Mouse (Mus musculus): Measurements from ENCODE around the gene Hsp90ab1. TPM values are rescaled to one million over a fixed set of nuclear protein-coding genes. Genes with fewer than 3 reads are reported as not detected.

The Hsp90ab1 gene
- polyA plus RNA-seq, 1 experiment from 2014 or later, result 1,233 TPM

DNA sequence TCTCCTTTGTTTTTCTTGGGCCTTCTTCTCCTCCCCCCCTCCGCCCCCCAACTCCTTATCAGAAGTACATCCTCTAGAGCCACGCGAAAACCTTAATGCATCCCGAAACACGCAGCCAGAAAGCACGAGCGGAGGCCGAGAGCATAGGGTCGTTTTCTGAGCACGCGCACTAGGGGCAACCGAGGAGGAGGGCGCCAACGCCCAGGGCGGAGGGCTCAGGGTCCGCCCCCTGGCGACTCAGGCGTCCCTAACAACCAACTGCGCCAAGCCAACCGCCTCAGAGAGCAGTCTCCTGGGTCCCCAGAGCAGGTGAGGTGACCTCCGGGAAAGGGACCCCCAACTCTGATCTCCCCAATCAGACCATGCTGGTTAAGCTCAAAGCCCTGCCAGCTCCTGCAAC, 49.8 kb downstream of the Hsp90ab1 start, which contains the start of gene Tcte1:
Tcte1 (plus strand) TSS at position 172 of the 400 bp plus-strand sequence.
- Histone ChIP-seq H3K4me1 (ENCODE audit: control insufficient read depth in 2 of 2, insufficient read depth in 2 of 2, low read length in 2 of 2) (peaks cover 18 to 31% of the 10 kb centered on the region in 2 experiments), H3K9me3 (ENCODE audit: control insufficient read depth, low read length) (no peaks in the 10 kb centered on the region), H3K4me3 (ENCODE audit: control insufficient read depth in 1 of 2, insufficient read depth in 1 of 2, low read depth in 1 of 2, low read length in 2 of 2) (peak within 1 kb of the TSS; percentile 45 to 48), H3K36me3 (ENCODE audit: control insufficient read depth, insufficient read depth, low read length) (peaks cover 21% of the 10 kb centered on the region), H3K27me3 (ENCODE audit: control insufficient read depth, insufficient read depth, low read length) (peaks cover 18% of the 10 kb centered on the region), H3K27ac (replicated peaks in 1 of 2; ENCODE audit: control insufficient read depth in 1 of 2, insufficient read depth in 1 of 2, low read depth in 2 of 2, low read length in 2 of 2) (no peak within 1 kb of the TSS), H3K9ac (ENCODE audit: low read length) (peak within 1 kb of the TSS; percentile 71), H3K4me2 (ENCODE audit: low read length) (peak within 1 kb of the TSS; percentile 86)
- under 1% methylated on average over 21 of the region's 21 CpGs for WGBS
- no peak for ATAC-seq (ENCODE audit: insufficient number of reproducible peaks, insufficient read depth, low FRiP score, low read depth)

- no peak for ATAC-seq (ENCODE audit: insufficient number of reproducible peaks, insufficient read depth, low FRiP score, low read depth)
- no peak overlapping the region for H3K4me3 ChIP-seq (ENCODE audit: control insufficient read depth in 1 of 2, insufficient read depth in 1 of 2, low read depth in 1 of 2, low read length in 2 of 2)
- no peak overlapping the region for H3K4me2 ChIP-seq (ENCODE audit: low read length)
- H3K36me3 ChIP-seq (ENCODE audit: control insufficient read depth, insufficient read depth, low read length), result peaks cover 43% of the 10 kb centered on the region
- no peak overlapping the region for H3K27ac ChIP-seq (replicated peaks in 1 of 2; ENCODE audit: control insufficient read depth in 1 of 2, insufficient read depth in 1 of 2, low read depth in 2 of 2, low read length in 2 of 2)
- WGBS, result 69% methylated on average over 11 of the region's 11 CpGs
- H3K4me1 ChIP-seq (ENCODE audit: control insufficient read depth in 2 of 2, insufficient read depth in 2 of 2, low read length in 2 of 2), result peaks cover 20 to 27% of the 10 kb centered on the region in 2 experiments
- H3K27me3 ChIP-seq (ENCODE audit: control insufficient read depth, insufficient read depth, low read length), result peaks cover 12% of the 10 kb centered on the region
- H3K9me3 ChIP-seq (ENCODE audit: control insufficient read depth, low read length), result no peaks in the 10 kb centered on the region
- H3K9ac ChIP-seq (ENCODE audit: low read length), result no peak overlapping the region
Measured at GRCm38 (mm10) chr17:45520136-45520535, 52.9 kb downstream of the Hsp90ab1 start.

DNA sequence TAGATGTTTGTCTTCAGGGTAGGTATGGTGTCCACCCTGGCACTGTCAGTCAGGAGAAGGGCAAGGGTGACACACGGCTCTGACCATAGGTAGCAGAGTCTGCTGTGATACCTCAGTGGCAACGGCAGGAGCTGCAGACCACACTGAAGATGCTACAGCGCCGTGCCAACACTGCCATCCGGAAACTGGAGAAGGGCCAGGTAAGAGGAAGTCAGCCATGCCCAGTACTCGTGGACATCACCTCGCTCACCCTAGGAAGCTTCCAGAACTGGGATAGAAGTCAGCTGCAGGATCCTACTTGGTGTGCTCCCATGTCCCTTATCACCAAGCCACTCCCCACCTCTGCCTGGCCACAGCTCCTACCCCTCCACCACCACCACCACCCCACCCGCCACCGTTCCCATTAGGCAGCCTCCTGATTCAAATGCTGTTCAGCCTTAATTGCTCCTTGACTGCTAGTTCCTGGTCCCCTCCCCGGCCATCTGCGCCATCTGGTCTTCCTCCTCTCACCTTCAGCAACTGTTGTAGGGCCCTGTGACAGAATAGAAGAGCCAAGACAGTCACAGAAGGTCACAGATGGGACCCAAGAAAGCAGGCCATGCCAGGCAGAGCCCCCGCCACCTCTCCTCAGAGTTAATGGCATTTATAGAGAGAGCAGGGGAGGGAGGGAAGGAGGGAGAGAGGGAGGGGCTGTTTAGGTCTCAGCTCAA, 54.1 kb downstream of the Hsp90ab1 start:
- no peaks in the 10 kb centered on the region for H3K9me3 ChIP-seq (ENCODE audit: control insufficient read depth, low read length)
- peaks cover under 1% of the 10 kb centered on the region; the same call in 1 of the 2 replicates for H3K27me3 ChIP-seq (ENCODE audit: control insufficient read depth, insufficient read depth, low read length)
- no peak for ATAC-seq (ENCODE audit: insufficient number of reproducible peaks, insufficient read depth, low FRiP score, low read depth)
- no peak overlapping the region for H3K4me2 ChIP-seq (ENCODE audit: low read length)
- H3K9ac ChIP-seq (ENCODE audit: low read length), result no peak overlapping the region
- no peak overlapping the region for H3K4me3 ChIP-seq (ENCODE audit: control insufficient read depth in 1 of 2, insufficient read depth in 1 of 2, low read depth in 1 of 2, low read length in 2 of 2)
- peaks cover 20 to 27% of the 10 kb centered on the region in 2 experiments for H3K4me1 ChIP-seq (ENCODE audit: control insufficient read depth in 2 of 2, insufficient read depth in 2 of 2, low read length in 2 of 2)
- WGBS, result 81% methylated on average over 11 of the region's 12 CpGs
- peaks cover 43% of the 10 kb centered on the region for H3K36me3 ChIP-seq (ENCODE audit: control insufficient read depth, insufficient read depth, low read length)
- no peak overlapping the region for H3K27ac ChIP-seq (replicated peaks in 1 of 2; ENCODE audit: control insufficient read depth in 1 of 2, insufficient read depth in 1 of 2, low read depth in 2 of 2, low read length in 2 of 2)

Other genes with a start within 250 kb of the Hsp90ab1 start
- 50.7 and 52.5 TPM in 2 replicates for gene Cdc5l, start 139.5 kb downstream of the Hsp90ab1 start, polyA plus RNA-seq (2014; fragmentation: Nextera tagmentation; extraction: Ambion mirVana)
- 1.8 TPM in 2 replicates for gene Spats1, start 97.9 kb downstream of the Hsp90ab1 start, polyA plus RNA-seq (2014; fragmentation: Nextera tagmentation; extraction: Ambion mirVana)
- gene Aars2, start 66.4 kb downstream of the Hsp90ab1 start, polyA plus RNA-seq (2014; fragmentation: Nextera tagmentation; extraction: Ambion mirVana), result 13.2 and 15.3 TPM in 2 replicates
- gene Tcte1, start 49.8 kb downstream of the Hsp90ab1 start, polyA plus RNA-seq (2014; fragmentation: Nextera tagmentation; extraction: Ambion mirVana), result 0.28 and 0.39 TPM in 2 replicates
- gene Tmem151b, start 23.6 kb downstream of the Hsp90ab1 start, polyA plus RNA-seq (2014; fragmentation: Nextera tagmentation; extraction: Ambion mirVana), result 0.47 and 0.55 TPM in 2 replicates
- gene Nfkbie, start 17.6 kb downstream of the Hsp90ab1 start, polyA plus RNA-seq (2014; fragmentation: Nextera tagmentation; extraction: Ambion mirVana), result 2.7 and 2.9 TPM in 2 replicates
- 91.3 and 92.4 TPM in 2 replicates for gene Slc35b2, start 9.4 kb downstream of the Hsp90ab1 start, polyA plus RNA-seq (2014; fragmentation: Nextera tagmentation; extraction: Ambion mirVana)
- gene Slc29a1, start 26.3 kb upstream of the Hsp90ab1 start, polyA plus RNA-seq (2014; fragmentation: Nextera tagmentation; extraction: Ambion mirVana), result 84.7 and 87.8 TPM in 2 replicates
- not detected in 2 replicates for gene Mymx, start 28.8 kb upstream of the Hsp90ab1 start, polyA plus RNA-seq (2014; fragmentation: Nextera tagmentation; extraction: Ambion mirVana)
- 0.12 TPM in 1 of 2 replicates, not detected in the other for gene Capn11, start 86.1 kb upstream of the Hsp90ab1 start, polyA plus RNA-seq (2014; fragmentation: Nextera tagmentation; extraction: Ambion mirVana)
- gene Mrpl14, start 113.1 kb upstream of the Hsp90ab1 start, polyA plus RNA-seq (2014; fragmentation: Nextera tagmentation; extraction: Ambion mirVana), result 148 and 155 TPM in 2 replicates
- gene Tmem63b, start 113.6 kb upstream of the Hsp90ab1 start, polyA plus RNA-seq (2014; fragmentation: Nextera tagmentation; extraction: Ambion mirVana), result 31.2 and 32.4 TPM in 2 replicates
- gene 1600014C23Rik, start 160.6 kb upstream of the Hsp90ab1 start, polyA plus RNA-seq (2014; fragmentation: Nextera tagmentation; extraction: Ambion mirVana), result 0.73 and 1.0 TPM in 2 replicates

All from heart, embryonic 14.5 days (tissue).